Mouse (Mus musculus) adrenal gland (tissue): ENCODE data around the gene Tgfbr3l.

Source experiments
- intact Hi-C: fragments of 180-260 bp; cut with DNase I; formaldehyde crosslinking; loops from one replicate; pipeline ENCODE4 v1.15.1; 2025

Gene Tgfbr3l

DNA sequence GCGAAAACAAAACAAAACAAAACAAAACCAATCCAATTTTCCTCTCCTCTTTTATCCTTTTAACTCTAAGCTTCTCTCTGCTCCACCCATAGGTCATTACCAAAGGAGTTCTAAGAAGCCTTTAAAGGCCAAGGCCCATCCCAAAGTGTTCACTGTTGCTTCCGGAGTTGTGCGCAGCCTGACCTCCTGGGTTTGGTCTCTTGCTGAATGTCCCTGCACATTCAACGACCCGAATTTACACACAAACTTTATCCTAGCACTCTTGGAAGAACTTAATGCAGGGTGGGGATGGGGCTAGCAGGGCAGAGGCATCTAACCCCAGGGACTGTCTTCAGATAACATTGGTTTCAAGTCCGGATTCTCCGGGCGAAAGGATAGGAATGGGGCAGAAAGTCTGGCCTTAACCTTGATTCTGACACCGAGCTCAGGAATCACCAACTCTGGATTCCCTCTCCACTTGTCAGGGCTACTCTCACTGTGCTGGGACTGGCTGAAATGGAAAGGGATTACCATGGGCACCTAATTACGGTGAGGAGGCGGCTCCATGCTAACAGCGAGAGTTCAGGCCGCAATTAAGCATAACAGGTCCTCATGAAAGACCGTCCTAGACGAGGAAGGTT lies 10.1 kb upstream of the Tgfbr3l start:
- intact Hi-C loops: no loop called here

GRCm38 (mm10) chr8:4238434-4239192 lies 9.4 kb upstream of the Tgfbr3l start, which contains the start of the genes Map2k7 and Gm49320:
Gene Map2k7 (plus strand): TSS chr8:4238740.
Gene Gm49320 (plus strand): TSS chr8:4238865.
- intact Hi-C loops: no loop called here

DNA sequence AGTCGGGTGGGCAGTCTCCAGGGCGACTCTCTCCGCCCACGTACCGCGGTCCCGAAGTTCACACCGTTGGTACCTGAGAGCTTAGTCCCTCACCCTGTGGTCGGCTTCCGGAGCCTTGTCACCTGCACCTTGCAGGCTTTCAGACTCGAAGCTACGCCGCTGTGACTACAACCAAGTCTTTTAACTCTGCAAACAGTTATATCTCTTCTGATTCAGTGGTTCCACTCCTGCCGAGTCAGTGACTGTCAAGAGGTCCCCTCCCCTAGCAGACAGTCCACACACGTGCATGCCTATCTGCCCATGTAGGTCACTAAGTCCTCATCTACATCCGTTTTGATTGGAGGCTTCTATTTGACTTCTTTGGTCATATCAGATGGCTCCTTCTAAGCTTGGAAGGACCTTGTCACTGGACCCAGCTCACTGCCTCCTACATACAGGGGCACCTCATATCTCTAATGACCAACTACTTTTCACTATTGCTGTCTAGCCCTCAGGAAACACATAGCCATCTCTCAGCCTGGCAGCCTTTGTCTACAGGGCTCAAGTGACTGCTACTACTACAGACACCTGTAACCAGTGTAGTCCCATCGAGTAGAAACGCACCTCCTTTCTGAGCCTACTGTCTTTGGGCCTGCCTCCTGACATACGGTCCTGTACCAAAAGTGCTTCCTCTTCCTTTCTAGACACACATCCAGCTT lies 8.7 kb upstream of the Tgfbr3l start:
- intact Hi-C loops: no loop called here

- intact Hi-C loops: no loop called here
Observed at GRCm38 (mm10) chr8:4245061-4245460, 3.0 kb upstream of the Tgfbr3l start.

- intact Hi-C loops: no loop called here
Observed at GRCm38 (mm10) chr8:4245737-4246136, 2.3 kb upstream of the Tgfbr3l start.

GRCm38 (mm10) chr8:4247241-4247640 lies 773 bp upstream of the Tgfbr3l start:
- intact Hi-C loops: no loop called here

DNA sequence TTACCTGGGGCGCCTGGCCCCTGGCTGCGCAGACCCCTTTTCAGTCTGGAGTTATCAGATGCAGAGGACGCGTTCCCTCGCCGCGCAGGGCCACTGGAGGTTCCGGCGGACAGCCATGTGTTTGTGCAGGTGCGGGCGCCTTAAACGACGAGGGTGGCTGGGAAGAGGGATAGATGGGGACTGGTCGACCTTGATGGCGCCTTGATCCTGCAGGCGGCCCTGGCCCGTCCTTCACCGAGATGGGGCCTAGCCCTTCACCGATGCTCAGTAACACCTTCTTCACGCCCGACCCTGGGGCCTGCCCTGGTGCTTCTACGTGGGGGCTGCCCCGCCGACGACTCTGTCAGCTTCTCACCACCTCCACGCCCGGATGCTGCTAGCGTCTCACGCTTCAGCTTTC lies 1.2 kb downstream of the Tgfbr3l start:
- intact Hi-C loops: no loop called here

DNA sequence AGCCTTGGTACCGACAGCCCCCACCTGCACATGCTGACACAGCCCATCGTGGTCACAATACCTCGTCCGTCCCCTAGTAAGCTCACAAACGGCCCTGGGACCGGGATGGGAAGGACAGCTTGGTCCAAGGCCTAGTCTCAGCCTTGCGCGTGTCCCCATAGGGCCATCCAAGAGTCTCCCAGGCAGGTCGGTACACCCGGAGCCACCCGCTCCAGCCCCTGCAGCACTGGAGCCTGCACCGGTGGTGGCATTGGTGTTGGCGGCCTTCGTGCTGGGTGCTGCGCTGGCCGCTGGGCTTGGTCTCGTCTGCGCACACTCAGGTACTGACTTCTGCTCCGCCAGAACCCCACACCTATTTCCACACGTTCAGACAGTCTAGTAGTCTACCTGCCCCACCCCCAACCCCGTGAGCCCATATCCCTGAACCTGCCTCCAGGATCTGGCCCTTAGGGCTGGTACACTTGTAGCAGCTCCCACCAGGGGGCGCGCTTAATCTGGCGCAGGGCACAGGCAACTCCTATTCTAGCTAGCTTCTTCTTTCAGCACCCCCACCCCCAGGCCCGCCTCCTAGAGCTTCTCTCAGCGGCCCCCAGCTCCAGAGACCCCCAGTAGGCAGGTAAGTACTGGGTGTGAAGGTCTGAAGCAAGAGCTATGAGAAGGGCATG lies 2.4 kb downstream of the Tgfbr3l start:
- intact Hi-C loops: loop anchor here (5.0 to 10.0 kb wide), 2 partner anchors 72 to 424 kb away; no protein-coding TSS in a partner anchor

DNA sequence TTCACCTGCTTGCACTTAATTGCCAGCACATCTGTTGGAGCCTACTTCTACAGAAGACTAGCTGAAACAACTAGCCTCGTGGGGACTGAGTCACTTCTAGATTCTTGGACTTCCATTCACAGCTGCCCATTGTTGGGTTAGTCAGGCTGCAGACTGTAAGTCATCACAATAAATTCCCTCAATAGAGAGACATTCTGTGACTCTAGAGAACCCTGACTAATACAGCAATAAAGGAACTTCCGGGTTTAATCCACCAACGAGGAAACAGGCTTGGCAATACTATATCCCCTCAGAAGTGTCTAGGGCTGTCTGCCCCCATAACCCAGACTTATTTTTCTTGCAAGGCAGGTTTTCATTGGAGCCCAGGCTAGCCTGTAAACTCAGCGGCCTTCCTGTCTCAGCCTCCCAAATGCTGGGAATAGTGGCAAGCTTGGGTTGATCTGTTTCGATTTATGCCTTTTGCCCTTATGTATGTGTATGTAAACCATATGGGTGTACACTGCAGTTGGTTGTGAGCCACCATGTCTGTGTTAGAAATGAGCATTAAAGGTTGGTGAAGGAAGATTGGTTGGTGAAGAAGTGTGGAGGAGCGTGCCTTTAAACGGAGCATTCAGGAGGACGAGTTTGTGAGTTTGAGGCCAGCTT lies 4.2 kb downstream of the Tgfbr3l start:
- intact Hi-C loops: loop anchor here (5.0 to 10.0 kb wide), 2 partner anchors 70 to 423 kb away; no protein-coding TSS in a partner anchor

DNA sequence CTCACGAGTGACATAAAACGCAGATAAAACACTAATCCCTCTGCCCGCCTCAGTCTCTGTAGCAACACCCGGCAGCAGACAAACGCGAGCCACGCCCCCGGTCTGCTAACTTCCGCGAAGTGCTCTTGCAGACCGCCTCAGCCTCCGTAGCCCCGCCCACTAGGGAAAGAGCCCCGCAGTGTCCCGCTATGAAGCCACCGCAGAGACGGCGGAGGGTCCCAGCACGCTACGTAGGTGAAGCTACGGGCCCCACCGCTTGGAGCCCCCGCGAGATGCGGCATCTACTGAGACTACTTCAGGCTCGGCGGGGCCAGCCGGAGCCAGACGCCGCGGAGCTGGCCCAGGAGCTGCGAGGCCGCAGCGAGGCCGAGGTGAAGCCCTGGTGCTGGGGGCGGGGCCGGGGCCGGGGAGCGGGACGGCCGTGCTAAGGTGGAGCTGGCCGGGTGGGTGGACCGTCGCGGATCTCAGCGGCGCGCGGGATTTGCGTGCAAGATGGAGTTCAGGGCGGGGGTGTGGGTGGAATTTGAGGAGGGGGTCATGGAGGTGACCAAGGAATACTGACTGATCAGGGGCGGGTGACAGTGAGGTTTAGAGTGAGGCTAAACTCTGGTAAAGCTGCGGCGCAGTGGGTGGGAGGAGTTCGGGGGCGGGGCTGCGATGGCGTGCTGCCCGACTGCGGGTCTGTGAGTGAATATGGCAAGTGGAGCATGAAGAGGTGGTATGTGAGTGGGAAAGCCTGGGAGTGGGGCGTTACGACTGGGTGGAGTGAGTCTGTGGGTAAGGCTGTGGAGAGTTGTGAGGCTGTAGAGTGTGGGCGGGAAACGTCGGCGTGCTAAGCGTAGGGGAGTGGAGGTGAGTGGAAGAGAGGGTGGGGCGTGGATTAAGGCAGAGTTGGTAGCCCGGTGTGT lies 5.2 kb downstream of the Tgfbr3l start, which contains the start of gene Snapc2:
Snapc2 (plus strand) TSS at position 147 of the 908 bp plus-strand sequence.
- intact Hi-C loops: loop anchor here (5.0 to 10.0 kb wide), 2 partner anchors 69 to 422 kb away; no protein-coding TSS in a partner anchor

- intact Hi-C loops: loop anchor here (5.0 to 10.0 kb wide), 2 partner anchors 68 to 421 kb away; no protein-coding TSS in a partner anchor
Observed at GRCm38 (mm10) chr8:4254001-4254400, 6.0 kb downstream of the Tgfbr3l start.

- intact Hi-C loops: loop anchor here (5.0 to 10.0 kb wide), 3 partner anchors 63 to 419 kb away; no protein-coding TSS in a partner anchor
Observed at GRCm38 (mm10) chr8:4255471-4255870, 7.5 kb downstream of the Tgfbr3l start.

- intact Hi-C loops: loop anchor here (5.0 to 10.0 kb wide), 3 partner anchors 65 to 418 kb away; no protein-coding TSS in a partner anchor
Observed at GRCm38 (mm10) chr8:4256911-4257310, 8.9 kb downstream of the Tgfbr3l start.

DNA sequence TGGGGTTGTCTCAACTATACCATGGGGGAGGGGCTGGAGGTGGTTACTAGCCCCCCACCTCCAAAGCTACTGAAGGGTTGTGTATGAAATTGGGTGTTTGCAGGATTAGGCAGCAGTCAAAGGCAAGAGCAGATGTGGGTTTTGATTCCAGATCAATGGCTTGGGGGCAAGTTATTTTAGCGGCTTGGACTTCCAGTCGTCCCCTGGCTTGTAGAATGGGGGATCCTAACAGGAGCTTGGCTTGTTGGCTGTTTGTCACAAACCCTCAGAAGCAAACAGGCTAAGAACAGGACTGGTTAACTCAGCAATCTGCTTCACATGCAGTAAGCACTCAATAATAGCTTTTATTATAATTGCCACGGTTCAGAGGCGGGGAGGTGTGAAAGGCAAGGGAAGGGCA lies 9.3 kb downstream of the Tgfbr3l start:
- intact Hi-C loops: loop anchor here (5.0 to 10.0 kb wide), 3 partner anchors 65 to 417 kb away; no protein-coding TSS in a partner anchor

GRCm38 (mm10) chr8:4258233-4258632 lies 10.2 kb downstream of the Tgfbr3l start:
- intact Hi-C loops: loop anchor here (5.0 to 10.0 kb wide), 3 partner anchors 66 to 417 kb away; no protein-coding TSS in a partner anchor

- intact Hi-C loops: loop anchor here (1.0 to 10.0 kb wide), 4 partner anchors 16 to 416 kb away; no protein-coding TSS in a partner anchor
Observed at GRCm38 (mm10) chr8:4258678-4259077, 10.7 kb downstream of the Tgfbr3l start.

GRCm38 (mm10) chr8:4259125-4259804 lies 11.3 kb downstream of the Tgfbr3l start, which contains the start of gene Ctxn1:
Gene Ctxn1 (minus strand): TSS chr8:4259274.
- intact Hi-C loops: loop anchor here (1.0 to 10.0 kb wide), 4 partner anchors 15 to 416 kb away; no protein-coding TSS in a partner anchor

DNA sequence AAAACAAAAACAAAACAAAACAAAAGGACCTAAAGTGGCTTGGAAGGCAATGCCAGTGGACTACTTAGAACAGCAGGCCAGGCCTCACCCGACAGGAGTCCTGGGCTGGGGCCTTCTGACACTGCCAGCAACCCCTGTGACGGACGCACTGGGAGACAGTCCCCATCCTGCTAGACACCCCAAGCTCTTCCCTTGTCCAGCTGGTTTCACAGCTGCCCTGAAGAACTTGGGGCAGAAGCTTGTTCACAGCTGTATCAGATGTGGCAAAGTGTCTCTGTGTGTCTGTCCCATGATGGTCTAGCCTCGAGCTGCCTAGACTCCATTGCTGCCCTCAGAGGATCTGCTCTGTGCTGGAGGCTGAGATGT lies 11.8 kb downstream of the Tgfbr3l start:
- intact Hi-C loops: loop anchor here (1.0 to 10.0 kb wide), 5 partner anchors 15 to 415 kb away; no protein-coding TSS in a partner anchor
